ENCODE assay signal across 24 mouse cellular contexts in the genomic region with DNA sequence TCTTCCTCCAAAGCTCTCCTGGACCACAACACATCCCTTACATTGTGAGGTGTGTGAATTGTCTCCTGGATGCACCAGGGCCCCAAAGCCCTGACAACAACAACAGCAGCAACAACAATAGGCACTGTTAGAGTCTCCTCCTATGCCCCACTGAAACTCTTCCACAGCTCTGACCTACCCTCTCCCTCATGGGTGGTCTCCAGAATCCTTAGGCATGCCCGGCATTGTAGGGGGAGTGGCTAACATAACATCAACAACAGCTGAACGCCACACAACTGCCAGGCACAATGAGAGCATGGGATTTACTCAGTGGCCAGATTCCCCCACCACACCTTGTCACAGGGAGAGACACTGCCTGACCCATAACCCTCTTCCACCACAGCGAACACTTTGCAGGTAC.
"Had no signal": no experiment of that assay in that cellular context is flagged by ENCODE, and none has a peak within 500 bp of the region (broad histone marks: within the 10 kb centered on the region; RNA-seq: fewer than 3 reads in every experiment).

No protein-coding gene starts in this region.

- H3K9ac ChIP-seq: heart, embryonic 13.5 days; heart, embryonic 15.5 days; hindbrain, embryonic 12.5 days; hindbrain, embryonic 14.5 days; kidney, embryonic 15.5 days; limb, embryonic 12.5 days; limb, embryonic 15.5 days; liver, embryonic 12.5 days had no signal

- H3K27ac ChIP-seq: heart, adult 2 months; heart, embryonic 13.5 days; heart, embryonic 15.5 days; hindbrain, embryonic 12.5 days; hindbrain, embryonic 14.5 days; hindbrain, postnatal 0 days; kidney, embryonic 15.5 days; kidney, postnatal 0 days; limb, embryonic 12.5 days; limb, embryonic 15.5 days; liver, embryonic 12.5 days had no signal

- H3K4me3 ChIP-seq: heart, adult 2 months; heart, embryonic 13.5 days; heart, embryonic 15.5 days; hindbrain, embryonic 12.5 days; kidney, embryonic 15.5 days; limb, embryonic 12.5 days; limb, embryonic 15.5 days; liver, embryonic 12.5 days had no signal

- H3K27me3 ChIP-seq: heart, embryonic 15.5 days; hindbrain, embryonic 12.5 days; kidney, embryonic 15.5 days; limb, embryonic 12.5 days; limb, embryonic 15.5 days; liver, embryonic 12.5 days had no signal

- ATAC-seq: hindbrain, postnatal 0 days; liver, embryonic 12.5 days had no signal

- DNase-seq: gastrocnemius, postnatal 14 days; gastrocnemius, postnatal 36 days; heart, adult 11 months; heart, adult 2 months; heart, postnatal 14 days; heart, postnatal 36 days; kidney, adult 11 months; kidney, adult 2 months; kidney, adult 9 months; kidney, postnatal 14 days; kidney, postnatal 36 days; layer of hippocampus, adult 9-11 months; layer of hippocampus, postnatal 36 days had no signal

- H3K36me3 ChIP-seq: heart, embryonic 13.5 days; heart, embryonic 15.5 days; hindbrain, embryonic 12.5 days; kidney, embryonic 15.5 days; limb, embryonic 12.5 days; limb, embryonic 15.5 days; liver, embryonic 12.5 days had no signal

- H3K4me2 ChIP-seq: heart, embryonic 11.5 days; heart, embryonic 13.5 days; heart, embryonic 15.5 days; hindbrain, embryonic 12.5 days; hindbrain, embryonic 14.5 days; kidney, embryonic 15.5 days; limb, embryonic 12.5 days; limb, embryonic 15.5 days; liver, embryonic 12.5 days had no signal

- H3K4me1 ChIP-seq: heart, embryonic 13.5 days; liver, embryonic 12.5 days had no signal

- H3K9me3 ChIP-seq: kidney, embryonic 15.5 days; limb, embryonic 15.5 days had no signal
